Mouse (Mus musculus) intestine, embryonic 15.5 days (tissue): ENCODE results near the gene Olfr1305. TPM values are rescaled to one million over a fixed set of nuclear protein-coding genes. Genes with fewer than 3 reads are reported as not detected.

Source experiments
- ATAC-seq: fragments of 200-750 bp; cut with Nextera tagmentation; 2 replicates; pipeline ENCODE4 v1.8.0; 2017; ENCODE audit warnings: moderate TSS enrichment, moderate library complexity
- H3K27ac ChIP-seq: fragments of 300-500 bp; sonication (generic); 2 replicates; pipeline ENCODE4 v1.5.1; 2015; ENCODE audit warnings: mild to moderate bottlenecking, inconsistent platforms
- H3K27me3 ChIP-seq: fragments of 300-500 bp; sonication (generic); replicated peaks from 2 replicates; pipeline ENCODE4 v1.6.1; 2015; ENCODE audit warnings: inconsistent platforms
- H3K36me3 ChIP-seq: fragments of 300-500 bp; sonication (generic); 2 replicates; pipeline ENCODE4 v1.6.1; 2015; ENCODE audit warnings: inconsistent platforms
- H3K4me1 ChIP-seq: fragments of 300-500 bp; sonication (generic); replicated peaks from 2 replicates; pipeline ENCODE4 v1.6.1; 2015; ENCODE audit warnings: inconsistent platforms
- H3K4me2 ChIP-seq: fragments of 300-500 bp; sonication (generic); replicated peaks from 2 replicates; pipeline ENCODE4 v1.6.1; 2015; ENCODE audit warnings: mild to moderate bottlenecking, inconsistent platforms
- H3K4me3 ChIP-seq: fragments of 300-500 bp; sonication (generic); replicated peaks from 2 replicates; pipeline ENCODE4 v1.5.1; 2015; ENCODE audit warnings: inconsistent platforms
- H3K9ac ChIP-seq: fragments of 300-500 bp; sonication (generic); 2 replicates; pipeline ENCODE4 v1.6.1; 2015; ENCODE audit warnings: inconsistent platforms
- H3K9me3 ChIP-seq: fragments of 300-500 bp; sonication (generic); 2 replicates; pipeline ENCODE4 v1.6.1; 2016; ENCODE audit warnings: inconsistent platforms
- WGBS: fragments of 180-500 bp; shearing (Covaris S2); methylation state at CpG from one replicate; pipeline ENCODE4 v1.1.7; 2015; 5-methylcytosine and 5-hydroxymethylcytosine counted together
- polyA plus RNA-seq: library from polyadenylated mRNA; unstranded; fragments of >200 nt; fragmentation: Nextera tagmentation; extraction: Ambion mirVana; gene quantifications from 2 replicates; pipeline ENCODE4 v1.2.1, GENCODE M21; 2015

The Olfr1305 gene
- polyA plus RNA-seq = not detected in 2 replicates

DNA sequence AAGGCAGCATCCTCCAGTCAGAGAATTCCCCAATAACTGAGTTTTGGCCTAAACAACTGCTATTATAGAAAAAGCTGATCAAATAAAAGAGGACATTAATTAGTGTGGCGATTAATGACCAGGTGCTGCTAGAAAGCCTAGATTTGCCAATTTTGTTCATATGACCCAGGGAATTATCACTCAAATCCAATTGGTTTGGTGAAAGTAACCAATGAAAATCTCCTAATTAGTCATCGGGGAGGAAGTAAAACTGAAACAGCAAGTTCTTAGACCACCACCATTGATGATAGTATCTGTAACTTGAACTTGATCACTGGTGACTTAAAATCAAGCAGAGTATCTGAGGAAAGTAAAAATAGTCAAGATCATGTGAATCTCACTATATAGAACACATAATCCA is at the start of gene Olfr1305:
Olfr1305 (minus strand) TSS at position 101 of the 400 bp plus-strand sequence.
- Histone ChIP-seq H3K36me3 (no peaks in the 10 kb centered on the region), H3K9me3 (no peaks in the 10 kb centered on the region), H3K4me2 (no peak within 1 kb of the TSS), H3K9ac (no peak within 1 kb of the TSS), H3K4me3 (no peak within 1 kb of the TSS), H3K27ac (no peak within 1 kb of the TSS), H3K27me3 (no peaks in the 10 kb centered on the region), H3K4me1 (no peaks in the 10 kb centered on the region)
- WGBS = 88% methylated on average over 2 of the region's 2 CpGs
- no peak for ATAC-seq

DNA sequence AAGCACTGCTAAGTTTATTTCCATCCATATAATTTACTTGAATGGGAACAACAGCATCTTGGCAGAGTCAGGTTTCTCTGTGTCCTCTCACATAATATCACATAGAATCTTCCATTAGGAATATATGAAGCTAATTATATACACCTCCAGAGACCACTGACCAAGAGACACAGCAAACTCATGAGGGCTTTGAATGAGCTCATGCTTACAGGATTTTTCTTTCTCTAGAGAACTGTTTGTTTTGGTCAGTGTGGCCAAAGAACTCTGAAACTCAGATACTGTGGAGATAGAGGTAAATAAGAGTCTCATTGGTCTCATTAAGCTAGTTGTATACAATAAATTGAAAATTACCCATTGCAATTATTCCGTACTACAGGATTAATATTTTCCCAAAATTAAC is 39.2 kb upstream of the Olfr1305 start, which contains the start of gene Olfr1306:
Olfr1306 (minus strand) TSS at position 101 of the 400 bp plus-strand sequence.
- Histone ChIP-seq H3K4me3 (no peak within 1 kb of the TSS), H3K27ac (no peak within 1 kb of the TSS), H3K36me3 (no peaks in the 10 kb centered on the region), H3K4me2 (no peak within 1 kb of the TSS), H3K9me3 (no peaks in the 10 kb centered on the region), H3K9ac (no peak within 1 kb of the TSS), H3K27me3 (no peaks in the 10 kb centered on the region), H3K4me1 (no peaks in the 10 kb centered on the region)
- 83% methylated on average over 1 of the region's 1 CpGs for WGBS
- no peak for ATAC-seq

DNA sequence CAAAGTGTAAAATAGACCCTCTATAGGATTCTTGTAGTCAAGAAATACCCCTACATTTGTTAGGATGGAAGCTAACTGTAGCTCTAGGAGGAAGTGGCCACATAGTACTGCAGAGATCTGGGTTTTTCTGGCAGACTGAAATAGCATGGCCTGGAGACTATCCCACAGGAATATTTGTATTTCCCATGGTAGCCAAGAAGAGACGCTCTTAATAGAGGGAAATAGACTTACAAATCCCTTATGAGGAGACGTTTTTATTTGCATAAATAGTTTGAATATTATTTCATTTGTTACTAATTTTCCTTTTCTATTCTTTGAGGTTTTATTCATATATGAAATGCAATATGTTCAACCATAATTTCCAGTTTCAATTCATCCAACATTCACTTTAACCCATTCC is 56.7 kb downstream of the Olfr1305 start, which contains the start of gene Olfr1303:
Olfr1303 (minus strand) TSS at position 101 of the 400 bp plus-strand sequence.
- Histone ChIP-seq H3K4me1 (no peaks in the 10 kb centered on the region), H3K4me2 (no peak within 1 kb of the TSS), H3K36me3 (no peaks in the 10 kb centered on the region), H3K9me3 (no peaks in the 10 kb centered on the region), H3K4me3 (no peak within 1 kb of the TSS), H3K27ac (no peak within 1 kb of the TSS), H3K27me3 (no peaks in the 10 kb centered on the region), H3K9ac (no peak within 1 kb of the TSS)
- 80% methylated on average over 2 of the region's 2 CpGs for WGBS
- no peak for ATAC-seq

Other genes starting within 250 kb of the Olfr1305 start
- not detected in 2 replicates for gene Olfr1298, start 227.9 kb downstream of the Olfr1305 start, polyA plus RNA-seq
- not detected in 2 replicates for gene Olfr1299, start 215.7 kb downstream of the Olfr1305 start, polyA plus RNA-seq
- not detected in 2 replicates for gene Olfr1301, start 126.1 kb downstream of the Olfr1305 start, polyA plus RNA-seq
- gene Olfr1302, start 99.7 kb downstream of the Olfr1305 start, polyA plus RNA-seq = not detected in 2 replicates
- gene Olfr1303, start 56.8 kb downstream of the Olfr1305 start, polyA plus RNA-seq = not detected in 2 replicates
- not detected in 2 replicates for gene Olfr1306, start 39.1 kb upstream of the Olfr1305 start, polyA plus RNA-seq
- gene Olfr1307, start 72.3 kb upstream of the Olfr1305 start, polyA plus RNA-seq = 0.01 TPM in 1 of 2 replicates, not detected in the other
- not detected in 2 replicates for gene Olfr1308, start 87.8 kb upstream of the Olfr1305 start, polyA plus RNA-seq
- not detected in 2 replicates for gene Olfr1309, start 113.1 kb upstream of the Olfr1305 start, polyA plus RNA-seq
- not detected in 2 replicates for gene Olfr1310, start 135.6 kb upstream of the Olfr1305 start, polyA plus RNA-seq
- not detected in 2 replicates for gene Olfr1311, start 147.3 kb upstream of the Olfr1305 start, polyA plus RNA-seq
- not detected in 2 replicates for gene Olfr1312, start 173.1 kb upstream of the Olfr1305 start, polyA plus RNA-seq
- gene Olfr1313, start 200.7 kb upstream of the Olfr1305 start, polyA plus RNA-seq = not detected in 2 replicates
- gene Olfr1314, start 219.6 kb upstream of the Olfr1305 start, polyA plus RNA-seq = not detected in 2 replicates
- not detected in 2 replicates for gene Olfr1315-ps1, start 238.3 kb upstream of the Olfr1305 start, polyA plus RNA-seq